Comparison of ENCODE assay signal across 16 mouse cellular contexts in genomic region chr11:37798783-37799318, GRCm38 (mm10).
"Had no signal": no experiment of that assay in that cellular context is flagged by ENCODE, and none has a peak within 500 bp of the region (broad histone marks: within the 10 kb centered on the region; RNA-seq: fewer than 3 reads in every experiment).

No protein-coding gene starts in this region.

- H3K27ac ChIP-seq: midbrain, embryonic 10.5 days; midbrain, embryonic 12.5 days; neural tube, embryonic 12.5 days; stomach, embryonic 15.5 days; stomach, postnatal 0 days had no signal

- H3K4me3 ChIP-seq: midbrain, embryonic 10.5 days; midbrain, embryonic 12.5 days; myocyte; neural tube, embryonic 12.5 days; stomach, embryonic 15.5 days had no signal

- H3K36me3 ChIP-seq: midbrain, embryonic 10.5 days; midbrain, embryonic 12.5 days; neural tube, embryonic 12.5 days; stomach, embryonic 15.5 days had no signal

- H3K9me3 ChIP-seq: midbrain, embryonic 10.5 days; midbrain, embryonic 12.5 days; neural tube, embryonic 12.5 days; stomach, embryonic 15.5 days had no signal

- H3K27me3 ChIP-seq: midbrain, embryonic 12.5 days; neural tube, embryonic 12.5 days; stomach, embryonic 15.5 days had no signal

- H3K4me1 ChIP-seq: midbrain, embryonic 10.5 days; midbrain, embryonic 12.5 days; neural tube, embryonic 12.5 days; stomach, embryonic 15.5 days had no signal

- DNase-seq: lung, adult 18-20 months; lung, embryonic 14.5 days; lung, postnatal 10 days; lung, postnatal 4 days; midbrain, embryonic 14.5 days; right cerebral cortex, postnatal 14 days; thymus, adult 18-20 months; thymus, postnatal 14 days; thymus, postnatal 36 days had no signal

- ATAC-seq: midbrain, embryonic 16.5 days had no signal

- H3K9ac ChIP-seq: lung, embryonic 14.5 days; midbrain, embryonic 12.5 days; neural tube, embryonic 12.5 days; stomach, embryonic 15.5 days had no signal

- H3K4me2 ChIP-seq: lung, embryonic 14.5 days; midbrain, embryonic 12.5 days; neural tube, embryonic 12.5 days; stomach, embryonic 15.5 days had no signal
